Mouse (Mus musculus) lung, adult 2 months (tissue): Measurements from ENCODE around the gene Prnd.

Experiments used
- CTCF ChIP-seq: fragments of 200-500 bp; IDR thresholded peaks from 2 replicates; pipeline ENCODE4 v1.5.1; 2011; ENCODE audit warnings: mild to moderate bottlenecking, low read length, control low read depth; ENCODE audit not compliant: insufficient read depth
- POLR2A ChIP-seq: fragments of 200-500 bp; IDR thresholded peaks from 2 replicates; pipeline ENCODE4 v1.6.1; 2011; ENCODE audit warnings: low read depth, mild to moderate bottlenecking, control low read depth, low read length, borderline replicate concordance; ENCODE audit errors: extremely low read depth

GRCm38 (mm10) chr2:131909683-131910572 lies 40.7 kb upstream of the Prnd start, which contains the start of the genes Prnp and Prn:
- TF ChIP-seq POLR2A (peak; percentile 91), CTCF (no peak)
